Mouse (Mus musculus) stomach, embryonic 14.5 days (tissue): ENCODE measurements at regions not wholly inside any gene's neighbourhood (a gene's known extent, or its start where the extent isn't known, plus 50 kb on each side); places are given as distances from the start of the nearest gene placed in this dataset.

Source experiments
- ATAC-seq: fragments of 200-750 bp; cut with Nextera tagmentation; 2 replicates; pipeline ENCODE4 v1.8.0; 2017; ENCODE audit warnings: low read depth, moderate TSS enrichment; ENCODE audit not compliant: insufficient number of reproducible peaks, insufficient read depth, low FRiP score
- H3K27ac ChIP-seq: fragments of 300-500 bp; sonication (generic); 2 replicates; pipeline ENCODE4 v1.5.1; 2014; ENCODE audit warnings: mild to moderate bottlenecking, low read length, moderate library complexity, mixed read lengths
- H3K27me3 ChIP-seq: fragments of 300-500 bp; sonication (generic); 2 replicates; pipeline ENCODE4 v1.6.1; 2014; ENCODE audit warnings: low read length, control low read depth, mixed read lengths; ENCODE audit not compliant: control insufficient read depth, insufficient read depth
- H3K36me3 ChIP-seq: fragments of 300-500 bp; sonication (generic); 2 replicates; pipeline ENCODE4 v1.6.1; 2014; ENCODE audit warnings: mild to moderate bottlenecking, control low read depth, low read length, moderate library complexity, mixed read lengths; ENCODE audit not compliant: control insufficient read depth, insufficient read depth
- H3K4me1 ChIP-seq: fragments of 300-500 bp; sonication (generic); 2 replicates; pipeline ENCODE4 v1.6.1; 2014; ENCODE audit warnings: low read length, control low read depth, mixed read lengths; ENCODE audit not compliant: control insufficient read depth, insufficient read depth
- H3K4me2 ChIP-seq: fragments of 300-500 bp; sonication (generic); replicated peaks from 2 replicates; pipeline ENCODE4 v1.6.1; 2014; ENCODE audit warnings: low read depth, low read length, control low read depth
- H3K4me3 ChIP-seq: fragments of 300-500 bp; sonication (generic); 2 replicates; pipeline ENCODE4 v1.5.1; 2014; ENCODE audit warnings: low read depth, low read length, control low read depth
- H3K9ac ChIP-seq: fragments of 300-500 bp; sonication (generic); replicated peaks from 2 replicates; pipeline ENCODE4 v1.6.1; 2014; ENCODE audit warnings: low read depth, mild to moderate bottlenecking, control low read depth, low read length, moderate library complexity, mixed read lengths
- H3K9me3 ChIP-seq: fragments of 300-500 bp; sonication (generic); 2 replicates; pipeline ENCODE4 v1.6.1; 2016; ENCODE audit warnings: low read depth, low read length, control low read depth; ENCODE audit not compliant: control insufficient read depth
- WGBS: fragments of 180-500 bp; shearing (Covaris S2); extraction: QIAGEN DNeasy Blood & Tissue Kit; methylation state at CpG from one replicate; pipeline ENCODE4 v1.1.7; 2014; 5-methylcytosine and 5-hydroxymethylcytosine counted together

DNA sequence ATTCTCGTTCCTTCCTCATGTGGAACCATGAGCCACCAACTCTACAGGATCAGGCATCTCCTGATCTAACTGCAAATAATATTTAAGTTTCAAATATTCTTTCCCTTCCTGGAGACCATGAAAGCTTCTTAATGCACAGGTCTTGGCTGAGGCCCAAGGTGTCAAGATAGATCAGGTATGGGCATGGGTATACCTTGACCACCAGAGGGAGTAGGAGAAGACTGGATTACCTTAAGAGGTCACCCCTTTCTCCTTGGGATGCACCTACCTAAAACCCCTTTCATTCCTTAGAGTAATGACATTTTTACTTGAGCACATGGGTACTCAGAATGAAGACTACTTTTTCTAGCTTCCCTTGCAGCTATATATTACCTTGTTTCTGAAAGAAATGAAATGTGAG lies 289.9 kb upstream of the Eci2 start:
- Histone ChIP-seq H3K4me3 (no peak overlapping the region), H3K9ac (no peak overlapping the region), H3K27me3 (no peaks in the 10 kb centered on the region), H3K4me1 (no peaks in the 10 kb centered on the region), H3K4me2 (no peak overlapping the region), H3K36me3 (no peaks in the 10 kb centered on the region), H3K9me3 (no peaks in the 10 kb centered on the region), H3K27ac (no peak overlapping the region)
- no peak for ATAC-seq
- WGBS: 94% methylated on average over 1 of the region's 1 CpGs

- no peaks in the 10 kb centered on the region for H3K36me3 ChIP-seq
- no peaks in the 10 kb centered on the region for H3K4me1 ChIP-seq
- no peaks in the 10 kb centered on the region for H3K9me3 ChIP-seq
- H3K27me3 ChIP-seq: no peaks in the 10 kb centered on the region
- H3K4me2 ChIP-seq: no peak overlapping the region
- H3K4me3 ChIP-seq: no peak overlapping the region
- no peak for ATAC-seq
- no peak overlapping the region for H3K9ac ChIP-seq
- 41% methylated on average over 10 of the region's 10 CpGs for WGBS
- H3K27ac ChIP-seq: no peak overlapping the region
Observed at GRCm38 (mm10) chr13:35326682-35327242, 299.9 kb upstream of the Eci2 start.

- H3K9me3 ChIP-seq: no peaks in the 10 kb centered on the region
- no peaks in the 10 kb centered on the region for H3K4me1 ChIP-seq
- ATAC-seq: no peak
- H3K4me2 ChIP-seq: no peak overlapping the region
- no peaks in the 10 kb centered on the region for H3K36me3 ChIP-seq
- 64% methylated on average over 2 of the region's 2 CpGs for WGBS
- no peak overlapping the region for H3K9ac ChIP-seq
- no peak overlapping the region for H3K4me3 ChIP-seq
- no peak overlapping the region for H3K27ac ChIP-seq
- H3K27me3 ChIP-seq: no peaks in the 10 kb centered on the region
Observed at GRCm38 (mm10) chr13:35328320-35328719, 301.4 kb upstream of the Eci2 start.

DNA sequence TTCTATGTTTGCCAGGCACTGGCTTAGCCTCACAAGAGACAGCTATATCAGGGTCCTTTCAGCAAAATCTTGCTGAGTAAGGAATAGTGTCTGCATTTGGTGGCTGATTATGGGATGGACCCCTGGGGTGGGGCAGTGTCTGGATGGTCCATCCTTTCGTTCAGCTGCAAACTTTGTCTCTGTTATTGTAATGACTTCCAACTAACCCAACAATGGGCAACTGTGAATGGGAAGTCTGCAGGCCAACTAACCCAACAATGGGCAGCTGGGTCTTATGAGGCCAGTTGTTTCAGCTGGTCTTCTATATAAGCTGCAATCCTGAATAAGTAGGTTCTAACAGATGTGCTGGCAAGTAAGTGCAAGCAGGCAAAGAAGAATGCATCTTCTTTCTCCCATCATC lies 304.0 kb upstream of the Eci2 start:
- Histone ChIP-seq H3K27ac (no peak overlapping the region), H3K9me3 (no peaks in the 10 kb centered on the region), H3K4me3 (no peak overlapping the region), H3K27me3 (no peaks in the 10 kb centered on the region), H3K9ac (no peak overlapping the region), H3K4me2 (no peak overlapping the region), H3K36me3 (no peaks in the 10 kb centered on the region), H3K4me1 (no peaks in the 10 kb centered on the region)
- 86% methylated on average over 1 of the region's 1 CpGs for WGBS
- ATAC-seq: no peak

DNA sequence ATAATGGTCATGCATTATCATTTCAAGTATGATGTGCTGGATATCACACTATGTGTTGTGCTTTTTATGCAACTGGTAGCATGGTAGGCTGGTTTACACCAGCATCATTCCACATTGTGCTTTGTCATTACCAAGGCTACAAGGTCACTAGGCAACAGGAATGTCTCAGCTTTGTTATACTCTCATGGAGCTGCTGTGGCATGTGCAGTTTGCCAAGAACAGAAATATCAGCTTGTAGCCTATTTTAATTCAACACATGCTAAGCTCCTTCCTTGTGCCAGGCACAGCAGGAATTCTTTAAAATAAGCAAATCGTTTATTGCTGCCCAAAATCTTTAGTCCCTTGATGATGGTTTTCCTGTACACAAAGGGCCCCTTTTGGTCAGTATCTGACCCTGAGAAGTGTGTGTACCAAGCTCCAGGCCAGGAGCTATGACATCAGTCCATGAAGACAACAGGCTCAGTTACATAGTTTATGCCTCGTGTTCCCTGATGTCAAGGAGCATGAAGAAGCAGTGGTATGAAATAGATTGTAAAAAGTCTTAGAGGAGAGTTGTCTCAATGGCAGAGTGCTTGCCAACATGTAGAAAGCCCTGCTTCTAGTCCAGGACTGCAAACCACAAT lies 314.0 kb upstream of the Cdyl start:
- H3K4me2 ChIP-seq: no peak overlapping the region
- H3K9ac ChIP-seq: no peak overlapping the region
- WGBS: 76% methylated on average over 2 of the region's 2 CpGs
- no peaks in the 10 kb centered on the region for H3K4me1 ChIP-seq
- H3K27me3 ChIP-seq: no peaks in the 10 kb centered on the region
- ATAC-seq: no peak
- H3K36me3 ChIP-seq: no peaks in the 10 kb centered on the region
- H3K27ac ChIP-seq: no peak overlapping the region
- no peak overlapping the region for H3K4me3 ChIP-seq
- no peaks in the 10 kb centered on the region for H3K9me3 ChIP-seq

- Histone ChIP-seq H3K36me3 (no peaks in the 10 kb centered on the region), H3K4me3 (no peak overlapping the region)
Observed at GRCm38 (mm10) chr13:35348283-35348682, 311.4 kb upstream of the Cdyl start.

GRCm38 (mm10) chr13:35359345-35359744 lies 300.3 kb upstream of the Cdyl start:
- Histone ChIP-seq H3K9ac (no peak overlapping the region), H3K27ac (no peak overlapping the region), H3K4me1 (no peaks in the 10 kb centered on the region), H3K9me3 (no peaks in the 10 kb centered on the region), H3K27me3 (no peaks in the 10 kb centered on the region), H3K4me3 (no peak overlapping the region), H3K36me3 (no peaks in the 10 kb centered on the region), H3K4me2 (no peak overlapping the region)
- WGBS: 85% methylated on average over 3 of the region's 3 CpGs
- no peak for ATAC-seq

More at GRCm38 (mm10) chr13:35348283-35348682, 311.4 kb upstream of the Cdyl start:
- Histone ChIP-seq H3K27me3 (no peaks in the 10 kb centered on the region), H3K9me3 (no peaks in the 10 kb centered on the region), H3K4me1 (no peaks in the 10 kb centered on the region), H3K27ac (no peak overlapping the region), H3K4me2 (no peak overlapping the region), H3K9ac (no peak overlapping the region)
- ATAC-seq: no peak
- 68% methylated on average over 3 of the region's 3 CpGs for WGBS

GRCm38 (mm10) chr13:35377487-35377886 lies 282.1 kb upstream of the Cdyl start:
- WGBS: 87% methylated on average over 2 of the region's 2 CpGs
- Histone ChIP-seq H3K4me1 (no peaks in the 10 kb centered on the region), H3K27me3 (no peaks in the 10 kb centered on the region), H3K9me3 (no peaks in the 10 kb centered on the region), H3K36me3 (no peaks in the 10 kb centered on the region), H3K4me2 (no peak overlapping the region), H3K27ac (no peak overlapping the region), H3K4me3 (no peak overlapping the region), H3K9ac (no peak overlapping the region)
- no peak for ATAC-seq

- no peaks in the 10 kb centered on the region for H3K27me3 ChIP-seq
- no peaks in the 10 kb centered on the region for H3K9me3 ChIP-seq
- no peak overlapping the region for H3K27ac ChIP-seq
- no peak for ATAC-seq
- no peaks in the 10 kb centered on the region for H3K36me3 ChIP-seq
- WGBS: 66% methylated on average over 2 of the region's 2 CpGs
- H3K4me3 ChIP-seq: no peak overlapping the region
- H3K9ac ChIP-seq: no peak overlapping the region
- H3K4me1 ChIP-seq: no peaks in the 10 kb centered on the region
- no peak overlapping the region for H3K4me2 ChIP-seq
Observed at GRCm38 (mm10) chr13:35379500-35379899, 280.1 kb upstream of the Cdyl start.
